Mouse (Mus musculus) heart, embryonic 12.5 days (tissue): Measurements from ENCODE around the gene Supt16. TPM values are rescaled to one million over a fixed set of nuclear protein-coding genes. Genes with fewer than 3 reads are reported as not detected.
A peak's percentile ranks its signal among the peaks of the same experiment; 100 is the strongest.

Experiments
- ATAC-seq: fragments of 200-750 bp; cut with Nextera tagmentation; 2 replicates; pipeline ENCODE4 v1.8.0; 2017; ENCODE audit warnings: moderate TSS enrichment, moderate library complexity; ENCODE audit not compliant: insufficient number of reproducible peaks, low FRiP score
- H3K27ac ChIP-seq: fragments of 300-500 bp; sonication (generic); 2 replicates; pipeline ENCODE4 v1.5.1; 2016; ENCODE audit warnings: mild to moderate bottlenecking, moderate library complexity; ENCODE audit not compliant: poor library complexity, severe bottlenecking
- H3K27me3 ChIP-seq: fragments of 300-500 bp; sonication (generic); replicated peaks from 2 replicates; pipeline ENCODE4 v1.6.1; 2016; ENCODE audit warnings: mild to moderate bottlenecking, moderate library complexity
- H3K36me3 ChIP-seq: fragments of 300-500 bp; sonication (generic); 2 replicates; pipeline ENCODE4 v1.6.1; 2016; ENCODE audit warnings: mild to moderate bottlenecking, moderate library complexity
- H3K4me1 ChIP-seq: fragments of 300-500 bp; sonication (generic); replicated peaks from 2 replicates; pipeline ENCODE4 v1.6.1; 2016; ENCODE audit warnings: mild to moderate bottlenecking
- H3K4me2 ChIP-seq: fragments of 300-500 bp; sonication (generic); 2 replicates; pipeline ENCODE4 v1.6.1; 2016; ENCODE audit warnings: mild to moderate bottlenecking, moderate library complexity
- H3K4me3 ChIP-seq: fragments of 300-500 bp; sonication (generic); 2 replicates; pipeline ENCODE4 v1.5.1; 2016; ENCODE audit warnings: mild to moderate bottlenecking
- H3K9ac ChIP-seq: fragments of 300-500 bp; sonication (generic); 2 replicates; pipeline ENCODE4 v1.6.1; 2016; ENCODE audit warnings: mild to moderate bottlenecking, moderate library complexity
- H3K9me3 ChIP-seq: fragments of 300-500 bp; sonication (generic); replicated peaks from 2 replicates; pipeline ENCODE4 v1.6.1; 2016; ENCODE audit warnings: mild to moderate bottlenecking, moderate library complexity
- WGBS: fragments of 180-500 bp; shearing (Covaris S2); methylation state at CpG from one replicate; pipeline ENCODE4 v1.1.7; 2016; 5-methylcytosine and 5-hydroxymethylcytosine counted together
- polyA plus RNA-seq: library from polyadenylated mRNA; unstranded; fragments of >200 nt; fragmentation: Nextera tagmentation; extraction: Ambion mirVana; gene quantifications from 2 replicates; pipeline ENCODE4 v1.2.1, GENCODE M21; 2016

Supt16 gene
- polyA plus RNA-seq, 1 experiment from 2014 or later, result 36.5 TPM

DNA sequence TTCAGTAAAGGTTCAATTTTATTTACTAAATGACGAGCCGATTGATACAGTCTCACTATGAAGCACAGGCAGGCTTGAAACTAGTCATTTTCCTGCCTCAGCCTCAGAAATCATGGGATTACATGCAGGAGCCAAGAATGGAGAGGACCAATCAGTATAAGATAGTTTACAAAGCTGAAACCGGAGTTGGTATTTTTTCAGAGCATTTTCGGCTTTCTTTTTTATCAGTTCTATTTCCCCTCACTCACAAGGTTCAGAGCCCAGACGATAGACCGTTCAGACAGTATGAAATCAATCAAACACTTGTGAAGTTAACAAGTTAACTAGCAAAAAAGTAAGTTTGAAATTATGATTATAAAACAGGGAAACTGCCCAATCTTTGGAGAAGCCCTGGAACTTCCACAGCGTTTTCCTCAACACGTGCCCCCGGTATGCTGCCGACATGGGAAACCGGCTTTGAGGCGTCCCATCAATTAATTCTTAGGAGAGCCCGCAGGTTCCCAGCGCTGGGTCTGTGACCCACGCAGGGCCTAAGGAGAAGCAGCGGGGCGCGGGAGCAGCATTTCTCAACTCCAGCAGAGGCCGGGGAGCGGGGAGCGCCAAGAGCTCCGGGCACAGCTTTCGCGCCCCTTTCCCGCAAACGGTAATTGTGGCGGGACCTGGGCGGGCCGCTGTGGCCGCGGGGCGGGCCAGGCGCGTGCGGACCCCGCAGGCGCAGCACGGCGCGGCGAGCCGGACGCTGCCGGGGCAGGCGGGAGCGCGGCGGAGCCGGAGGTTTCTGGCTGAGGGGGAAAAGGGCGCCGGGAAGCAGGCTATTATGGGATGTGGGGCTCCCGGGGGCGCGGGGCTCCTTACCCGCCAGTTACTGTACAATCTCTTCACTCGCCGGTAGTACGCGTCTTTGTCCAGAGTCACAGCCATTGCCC, 723 bp downstream of the Supt16 start:
- Histone ChIP-seq H3K4me1 (peaks cover 7% of the 10 kb centered on the region; the same call in 1 of the 2 replicates), H3K9me3 (no peaks in the 10 kb centered on the region), H3K9ac (peak overlapping the region; percentile 97), H3K36me3 (peaks cover 32% of the 10 kb centered on the region), H3K4me3 (peak overlapping the region; percentile 93), H3K4me2 (peak overlapping the region; percentile 80), H3K27me3 (no peaks in the 10 kb centered on the region), H3K27ac (peak overlapping the region; percentile 96)
- under 1% methylated on average over 57 of the region's 59 CpGs for WGBS
- peak; percentile 54 for ATAC-seq

DNA sequence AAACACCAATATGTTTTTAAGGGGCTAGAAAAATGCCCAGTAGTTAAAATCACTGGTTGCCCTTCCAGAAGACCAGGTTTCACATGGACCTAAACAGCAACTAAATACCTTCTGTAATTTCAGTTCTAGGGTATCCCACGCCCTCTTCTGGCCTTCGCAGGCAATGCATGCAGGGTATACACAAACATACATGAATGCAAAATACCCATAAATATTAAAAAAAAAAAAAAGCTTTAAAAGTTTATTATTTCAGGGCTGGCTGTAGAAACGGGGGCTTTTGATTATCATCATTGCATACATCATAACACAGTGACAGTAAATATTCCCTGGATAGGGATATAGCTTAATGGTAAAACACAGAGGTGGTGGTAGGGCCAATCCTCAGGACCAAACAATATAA, 1.5 kb downstream of the Supt16 start:
- no peak overlapping the region for H3K9ac ChIP-seq
- H3K4me3 ChIP-seq, result peak overlapping the region; percentile 93
- ATAC-seq, result no peak
- no peak overlapping the region for H3K27ac ChIP-seq
- peak overlapping the region; percentile 80 for H3K4me2 ChIP-seq
- H3K27me3 ChIP-seq, result no peaks in the 10 kb centered on the region
- 14% methylated on average over 3 of the region's 3 CpGs for WGBS
- H3K36me3 ChIP-seq, result peaks cover 28% of the 10 kb centered on the region
- peaks cover 7% of the 10 kb centered on the region; the same call in 1 of the 2 replicates for H3K4me1 ChIP-seq
- H3K9me3 ChIP-seq, result no peaks in the 10 kb centered on the region

GRCm38 (mm10) chr14:52190740-52191359, 6.4 kb downstream of the Supt16 start:
- Histone ChIP-seq H3K9me3 (no peaks in the 10 kb centered on the region), H3K4me3 (no peak overlapping the region), H3K4me1 (no peaks in the 10 kb centered on the region; the same call in 1 of the 2 replicates), H3K4me2 (no peak overlapping the region), H3K27me3 (no peaks in the 10 kb centered on the region), H3K36me3 (peaks cover 11% of the 10 kb centered on the region), H3K9ac (no peak overlapping the region), H3K27ac (no peak overlapping the region)
- 0 out of 2 replicates have a peak, but pooled peaks have one; percentile 36 for ATAC-seq

- WGBS, result 83% methylated on average over 2 of the region's 2 CpGs
- no peak overlapping the region for H3K4me3 ChIP-seq
- H3K4me1 ChIP-seq, result peaks cover 3% of the 10 kb centered on the region
- H3K9me3 ChIP-seq, result no peaks in the 10 kb centered on the region
- peaks cover 11% of the 10 kb centered on the region for H3K36me3 ChIP-seq
- H3K27me3 ChIP-seq, result no peaks in the 10 kb centered on the region
- ATAC-seq, result no peak
- no peak overlapping the region for H3K4me2 ChIP-seq
- H3K27ac ChIP-seq, result no peak overlapping the region
- no peak overlapping the region for H3K9ac ChIP-seq
These were observed 7.7 kb downstream of the Supt16 start for GRCm38 (mm10) chr14:52189519-52189918.

DNA sequence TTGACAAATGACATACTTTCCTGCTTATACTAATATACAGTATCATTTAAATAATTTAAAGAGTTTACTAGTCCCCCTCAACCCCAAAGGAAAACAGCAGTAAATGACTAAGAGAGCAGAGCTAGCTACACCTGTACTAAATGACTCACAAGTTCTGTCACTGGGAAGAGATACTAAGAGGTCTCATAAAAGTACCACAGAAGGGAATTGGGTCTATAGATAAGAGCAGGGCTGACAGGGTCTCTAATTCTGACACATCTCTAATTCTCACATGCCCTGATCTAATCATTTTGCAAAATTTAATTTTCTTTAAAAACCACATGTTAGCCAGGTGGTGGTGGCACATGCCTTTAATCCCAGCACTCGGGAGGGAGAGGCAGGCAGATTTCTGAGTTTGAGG, 8.4 kb downstream of the Supt16 start:
- Histone ChIP-seq H3K9ac (no peak overlapping the region), H3K27me3 (no peaks in the 10 kb centered on the region), H3K4me2 (no peak overlapping the region), H3K9me3 (no peaks in the 10 kb centered on the region), H3K4me3 (no peak overlapping the region), H3K36me3 (peaks cover 11% of the 10 kb centered on the region), H3K4me1 (peaks cover 4% of the 10 kb centered on the region), H3K27ac (no peak overlapping the region)
- WGBS, result 85% methylated on average over 1 of the region's 1 CpGs
- no peak for ATAC-seq

- no peak overlapping the region for H3K27ac ChIP-seq
- no peaks in the 10 kb centered on the region for H3K27me3 ChIP-seq
- H3K4me1 ChIP-seq, result no peaks in the 10 kb centered on the region
- WGBS, result 84% methylated on average over 2 of the region's 2 CpGs
- H3K4me3 ChIP-seq, result no peak overlapping the region
- H3K9ac ChIP-seq, result no peak overlapping the region
- peaks cover 76% of the 10 kb centered on the region for H3K36me3 ChIP-seq
- H3K4me2 ChIP-seq, result no peak overlapping the region
- H3K9me3 ChIP-seq, result no peaks in the 10 kb centered on the region
- ATAC-seq, result no peak
These were observed 30.6 kb downstream of the Supt16 start for GRCm38 (mm10) chr14:52166571-52166970.

GRCm38 (mm10) chr14:52160911-52161310, 36.3 kb downstream of the Supt16 start:
- H3K9me3 ChIP-seq, result no peaks in the 10 kb centered on the region
- WGBS, result 64% methylated on average over 6 of the region's 6 CpGs
- no peaks in the 10 kb centered on the region for H3K27me3 ChIP-seq
- H3K36me3 ChIP-seq, result peaks cover 68% of the 10 kb centered on the region
- H3K4me1 ChIP-seq, result no peaks in the 10 kb centered on the region
- H3K27ac ChIP-seq, result no peak overlapping the region
- H3K4me2 ChIP-seq, result no peak overlapping the region
- no peak overlapping the region for H3K4me3 ChIP-seq
- no peak for ATAC-seq
- H3K9ac ChIP-seq, result no peak overlapping the region

DNA sequence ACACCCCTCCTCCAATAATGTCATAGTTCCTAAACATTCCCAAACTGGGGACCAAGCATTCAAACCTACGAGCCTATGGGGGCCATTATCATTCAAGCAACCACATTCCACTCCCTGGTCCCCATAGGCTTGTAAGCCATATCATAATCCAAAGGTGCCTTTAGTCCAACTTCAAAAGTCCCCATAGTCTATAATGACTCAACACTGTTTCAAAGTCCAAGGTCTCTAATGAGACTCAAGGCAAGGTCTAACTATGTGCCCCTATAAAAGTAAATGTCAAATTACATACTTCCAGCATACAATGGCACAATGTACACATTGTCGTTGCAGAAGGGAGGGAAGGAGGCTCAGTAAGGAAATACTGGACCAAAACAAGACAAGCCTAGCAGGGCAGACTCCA, 42.2 kb downstream of the Supt16 start:
- H3K4me1 ChIP-seq, result no peaks in the 10 kb centered on the region
- H3K4me2 ChIP-seq, result no peak overlapping the region
- peaks cover 20% of the 10 kb centered on the region for H3K36me3 ChIP-seq
- no peak for ATAC-seq
- no peaks in the 10 kb centered on the region for H3K27me3 ChIP-seq
- no peak overlapping the region for H3K4me3 ChIP-seq
- no peak overlapping the region for H3K9ac ChIP-seq
- no peaks in the 10 kb centered on the region for H3K9me3 ChIP-seq
- no peak overlapping the region for H3K27ac ChIP-seq
- 88% methylated on average over 2 of the region's 2 CpGs for WGBS

- WGBS, result 46% methylated on average over 3 of the region's 3 CpGs
- H3K9ac ChIP-seq, result no peak overlapping the region
- no peaks in the 10 kb centered on the region for H3K9me3 ChIP-seq
- H3K27me3 ChIP-seq, result no peaks in the 10 kb centered on the region
- no peak overlapping the region for H3K4me3 ChIP-seq
- no peak overlapping the region for H3K27ac ChIP-seq
- no peak overlapping the region for H3K4me2 ChIP-seq
- H3K36me3 ChIP-seq, result no peaks in the 10 kb centered on the region
- no peaks in the 10 kb centered on the region for H3K4me1 ChIP-seq
- ATAC-seq, result no peak
These were observed 44.6 kb downstream of the Supt16 start for GRCm38 (mm10) chr14:52152613-52153012.

- no peak for ATAC-seq
- H3K9me3 ChIP-seq, result no peaks in the 10 kb centered on the region
- H3K4me1 ChIP-seq, result no peaks in the 10 kb centered on the region
- H3K4me2 ChIP-seq, result peak overlapping the region; percentile 42
- 34% methylated on average over 7 of the region's 7 CpGs for WGBS
- H3K27me3 ChIP-seq, result no peaks in the 10 kb centered on the region
- no peak overlapping the region for H3K9ac ChIP-seq
- no peak overlapping the region for H3K27ac ChIP-seq
- no peak overlapping the region for H3K4me3 ChIP-seq
- H3K36me3 ChIP-seq, result no peaks in the 10 kb centered on the region
These were observed 45.0 kb downstream of the Supt16 start for GRCm38 (mm10) chr14:52152179-52152578.

DNA sequence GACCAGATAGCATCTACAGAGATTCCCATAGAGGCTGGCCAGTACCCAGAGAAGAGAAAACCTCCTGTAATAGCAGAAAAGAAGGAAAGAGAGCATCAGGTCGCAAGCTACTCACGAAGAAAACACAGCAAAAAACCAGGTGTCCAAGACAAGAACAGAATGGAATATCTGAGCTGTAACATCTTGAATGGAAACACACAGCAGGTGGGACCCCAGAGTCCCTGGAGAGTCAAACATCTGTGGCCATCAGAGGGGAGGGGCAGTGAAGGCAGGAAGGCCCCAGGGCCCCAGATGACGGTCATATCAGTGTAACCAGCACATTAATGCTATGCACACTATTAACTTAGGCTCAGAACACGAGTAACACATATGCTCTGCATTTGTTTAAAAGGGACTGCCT, 47.3 kb downstream of the Supt16 start:
- H3K9ac ChIP-seq, result no peak overlapping the region
- no peak overlapping the region for H3K4me2 ChIP-seq
- H3K27ac ChIP-seq, result no peak overlapping the region
- no peaks in the 10 kb centered on the region for H3K4me1 ChIP-seq
- H3K27me3 ChIP-seq, result no peaks in the 10 kb centered on the region; the same call in 1 of the 2 replicates
- ATAC-seq, result no peak
- no peaks in the 10 kb centered on the region for H3K9me3 ChIP-seq
- 67% methylated on average over 4 of the region's 4 CpGs for WGBS
- H3K4me3 ChIP-seq, result no peak overlapping the region
- H3K36me3 ChIP-seq, result no peaks in the 10 kb centered on the region
